Mouse (Mus musculus): ENCODE measurements around the gene Milr1. TPM values are rescaled to one million over a fixed set of nuclear protein-coding genes. Genes with fewer than 3 reads are reported as not detected.

Milr1 gene
- total RNA-seq, 1 experiment: 0.58 TPM

GRCm38 (mm10) chr11:106759028-106759427, 8.0 kb downstream of the Milr1 start:
- Histone ChIP-seq H3K27ac (ENCODE audit: insufficient read depth, low read depth, low read length, poor library complexity, severe bottlenecking) (no peak overlapping the region), H3K9me3 (ENCODE audit: control insufficient read depth, insufficient read depth, low read depth, low read length) (no peaks in the 10 kb centered on the region), H3K36me3 (ENCODE audit: control insufficient read depth, insufficient read depth, low read length, poor library complexity, severe bottlenecking) (no peaks in the 10 kb centered on the region), H3K4me1 (ENCODE audit: control insufficient read depth in 2 of 2, insufficient read depth in 2 of 2, low read length in 2 of 2, poor library complexity in 1 of 2) (peaks cover 4 to 19% of the 10 kb centered on the region in 2 experiments; a peak in 3 of 4 replicates), H3K9ac (ENCODE audit: insufficient read depth, low read depth, low read length, poor library complexity, severe bottlenecking) (no peak overlapping the region), H3K4me3 (ENCODE audit: insufficient read depth in 1 of 2, low read depth in 1 of 2, low read length in 2 of 2, poor library complexity in 1 of 2, severe bottlenecking in 1 of 2) (no peak overlapping the region)
- in situ Hi-C loops (cut with MboI; ENCODE audit: low sequenced_read_pairs in 2 of 2, unreplicated experiment in 2 of 2): loop anchor here in 1 of 2 experiments (10.0 kb wide), 1 partner anchor 244 kb away; no protein-coding TSS in a partner anchor
- TF ChIP-seq HCFC1 (IDR thresholded peaks at IDR 0.05; ENCODE audit: borderline replicate concordance, insufficient read depth, low read length) (no peak), MAFK (IDR thresholded peaks at IDR 0.05; ENCODE audit: insufficient read depth, low read depth, low read length) (no peak), ZC3H11A (IDR thresholded peaks at IDR 0.05; ENCODE audit: borderline replicate concordance, low read depth, low read length) (no peak), CHD2 (IDR thresholded peaks at IDR 0.05; ENCODE audit: low read depth, low read length) (no peak), ZNF384 (IDR thresholded peaks at IDR 0.05; ENCODE audit: low read depth, low read length) (no peak)
- no peak for DNase-seq (ENCODE audit: low read depth, low spot score)

- H3K4me3 ChIP-seq (ENCODE audit: insufficient read depth in 1 of 2, low read depth in 1 of 2, low read length in 2 of 2, poor library complexity in 1 of 2, severe bottlenecking in 1 of 2): no peak overlapping the region
- H3K27ac ChIP-seq (ENCODE audit: insufficient read depth, low read depth, low read length, poor library complexity, severe bottlenecking): no peak overlapping the region
These were observed 9.5 kb downstream of the Milr1 start for GRCm38 (mm10) chr11:106760511-106760910.

GRCm38 (mm10) chr11:106762139-106762799, 11.2 kb downstream of the Milr1 start:
- H3K9me3 ChIP-seq (ENCODE audit: control insufficient read depth, insufficient read depth, low read depth, low read length): no peaks in the 10 kb centered on the region
- H3K4me1 ChIP-seq (ENCODE audit: control insufficient read depth in 2 of 2, insufficient read depth in 2 of 2, low read length in 2 of 2, poor library complexity in 1 of 2): peaks cover 4 to 17% of the 10 kb centered on the region in 2 experiments; a peak in 3 of 4 replicates
- DNase-seq (ENCODE audit: low read depth, low spot score): no peak
- in situ Hi-C loops (cut with MboI; ENCODE audit: low sequenced_read_pairs in 2 of 2, unreplicated experiment in 2 of 2): no loop called here
- H3K27ac ChIP-seq (ENCODE audit: insufficient read depth, low read depth, low read length, poor library complexity, severe bottlenecking): no peak overlapping the region
- TF ChIP-seq ZNF384 (IDR thresholded peaks at IDR 0.05; ENCODE audit: low read depth, low read length): no peak
- no peak for TF ChIP-seq MAFK (IDR thresholded peaks at IDR 0.05; ENCODE audit: insufficient read depth, low read depth, low read length)
- no peak for TF ChIP-seq ZC3H11A (IDR thresholded peaks at IDR 0.05; ENCODE audit: borderline replicate concordance, low read depth, low read length)
- TF ChIP-seq CHD2 (IDR thresholded peaks at IDR 0.05; ENCODE audit: low read depth, low read length): no peak
- no peak for TF ChIP-seq HCFC1 (IDR thresholded peaks at IDR 0.05; ENCODE audit: borderline replicate concordance, insufficient read depth, low read length)
- H3K9ac ChIP-seq (ENCODE audit: insufficient read depth, low read depth, low read length, poor library complexity, severe bottlenecking): no peak overlapping the region
- peaks cover 4% of the 10 kb centered on the region for H3K36me3 ChIP-seq (ENCODE audit: control insufficient read depth, insufficient read depth, low read length, poor library complexity, severe bottlenecking)
- no peak overlapping the region for H3K4me3 ChIP-seq (ENCODE audit: insufficient read depth in 1 of 2, low read depth in 1 of 2, low read length in 2 of 2, poor library complexity in 1 of 2, severe bottlenecking in 1 of 2)

More at GRCm38 (mm10) chr11:106760511-106760910, 9.5 kb downstream of the Milr1 start:
- in situ Hi-C loops (cut with MboI; ENCODE audit: low sequenced_read_pairs in 2 of 2, unreplicated experiment in 2 of 2): no loop called here
- Histone ChIP-seq H3K9me3 (ENCODE audit: control insufficient read depth, insufficient read depth, low read depth, low read length) (no peaks in the 10 kb centered on the region), H3K36me3 (ENCODE audit: control insufficient read depth, insufficient read depth, low read length, poor library complexity, severe bottlenecking) (peaks cover 2% of the 10 kb centered on the region; the same call in 1 of the 2 replicates), H3K9ac (ENCODE audit: insufficient read depth, low read depth, low read length, poor library complexity, severe bottlenecking) (no peak overlapping the region), H3K4me1 (ENCODE audit: control insufficient read depth in 2 of 2, insufficient read depth in 2 of 2, low read length in 2 of 2, poor library complexity in 1 of 2) (peaks cover 4 to 19% of the 10 kb centered on the region in 2 experiments; a peak in 3 of 4 replicates)
- DNase-seq (ENCODE audit: low read depth, low spot score): no peak
- TF ChIP-seq HCFC1 (IDR thresholded peaks at IDR 0.05; ENCODE audit: borderline replicate concordance, insufficient read depth, low read length) (no peak), CHD2 (IDR thresholded peaks at IDR 0.05; ENCODE audit: low read depth, low read length) (no peak), ZC3H11A (IDR thresholded peaks at IDR 0.05; ENCODE audit: borderline replicate concordance, low read depth, low read length) (no peak), ZNF384 (IDR thresholded peaks at IDR 0.05; ENCODE audit: low read depth, low read length) (no peak), MAFK (IDR thresholded peaks at IDR 0.05; ENCODE audit: insufficient read depth, low read depth, low read length) (no peak)

GRCm38 (mm10) chr11:106762800-106763185, 11.8 kb downstream of the Milr1 start:
- Histone ChIP-seq H3K36me3 (ENCODE audit: control insufficient read depth, insufficient read depth, low read length, poor library complexity, severe bottlenecking) (peaks cover 7% of the 10 kb centered on the region), H3K9ac (ENCODE audit: insufficient read depth, low read depth, low read length, poor library complexity, severe bottlenecking) (no peak overlapping the region), H3K4me1 (ENCODE audit: control insufficient read depth in 2 of 2, insufficient read depth in 2 of 2, low read length in 2 of 2, poor library complexity in 1 of 2) (peaks cover 4 to 13% of the 10 kb centered on the region in 2 experiments; a peak in 3 of 4 replicates), H3K4me3 (ENCODE audit: insufficient read depth in 1 of 2, low read depth in 1 of 2, low read length in 2 of 2, poor library complexity in 1 of 2, severe bottlenecking in 1 of 2) (no peak overlapping the region), H3K9me3 (ENCODE audit: control insufficient read depth, insufficient read depth, low read depth, low read length) (no peaks in the 10 kb centered on the region), H3K27ac (ENCODE audit: insufficient read depth, low read depth, low read length, poor library complexity, severe bottlenecking) (no peak overlapping the region)
- TF ChIP-seq HCFC1 (IDR thresholded peaks at IDR 0.05; ENCODE audit: borderline replicate concordance, insufficient read depth, low read length) (no peak), ZNF384 (IDR thresholded peaks at IDR 0.05; ENCODE audit: low read depth, low read length) (no peak), MAFK (IDR thresholded peaks at IDR 0.05; ENCODE audit: insufficient read depth, low read depth, low read length) (no peak), CHD2 (IDR thresholded peaks at IDR 0.05; ENCODE audit: low read depth, low read length) (no peak), ZC3H11A (IDR thresholded peaks at IDR 0.05; ENCODE audit: borderline replicate concordance, low read depth, low read length) (no peak)
- no peak for DNase-seq (ENCODE audit: low read depth, low spot score)
- in situ Hi-C loops (cut with MboI; ENCODE audit: low sequenced_read_pairs in 2 of 2, unreplicated experiment in 2 of 2): no loop called here

Data from ES-E14 (cell line).